Mouse (Mus musculus): ENCODE measurements around the gene Cd200r3. TPM values are rescaled to one million over a fixed set of nuclear protein-coding genes. Genes with fewer than 3 reads are reported as not detected.

The Cd200r3 gene
- polyA plus RNA-seq, 1 experiment from 2014 or later, result 0.61 TPM

DNA sequence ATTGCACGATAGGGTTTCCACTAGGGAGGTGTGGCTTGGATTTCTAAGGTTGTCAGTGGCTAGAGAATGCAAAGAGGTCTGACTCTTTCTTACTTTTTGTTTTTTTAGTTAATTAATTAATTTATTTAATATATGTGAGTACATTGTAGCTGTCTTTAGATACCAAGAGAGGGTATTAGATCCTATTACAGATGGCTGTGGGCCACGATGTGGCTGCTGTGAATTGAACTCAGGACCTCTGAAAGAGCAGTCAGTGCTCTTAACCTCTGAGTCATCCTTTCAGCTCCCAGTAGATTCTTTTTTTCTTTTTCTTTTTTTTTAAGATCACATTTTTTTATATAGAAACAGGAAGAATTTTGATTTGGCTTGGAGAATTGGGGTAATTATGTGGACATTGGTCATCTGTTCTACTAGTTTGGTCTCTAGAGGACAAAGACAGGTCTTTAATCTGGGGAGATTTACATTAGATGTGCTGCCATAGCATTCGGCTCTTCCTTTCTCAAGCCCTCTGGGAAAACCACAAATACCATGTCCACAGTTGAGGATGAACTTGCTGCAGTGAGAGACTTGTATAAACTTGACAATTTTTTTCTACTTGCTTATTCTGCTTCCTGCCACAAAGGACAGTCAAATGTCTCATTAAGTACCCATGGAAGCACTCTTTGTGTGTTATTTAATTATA, 40.0 kb downstream of the Cd200r3 start:
- Histone ChIP-seq H3K9me3 (ENCODE audit: control insufficient read depth, low read length) (no peaks in the 10 kb centered on the region), H3K36me3 (ENCODE audit: control insufficient read depth, insufficient read depth, low read length) (no peaks in the 10 kb centered on the region), H3K27me3 (ENCODE audit: control insufficient read depth, insufficient read depth, low read length) (no peaks in the 10 kb centered on the region), H3K4me1 (replicated peaks; ENCODE audit: control insufficient read depth, insufficient read depth) (no peaks in the 10 kb centered on the region), H3K4me3 (ENCODE audit: low read depth, low read length) (no peak overlapping the region), H3K9ac (ENCODE audit: low read length) (no peak overlapping the region), H3K27ac (replicated peaks) (no peak overlapping the region), H3K4me2 (replicated peaks; ENCODE audit: low read depth) (no peak overlapping the region)
- DNase-seq (ENCODE audit: low spot score) (no peak), ATAC-seq (ENCODE audit: low FRiP score, low TSS enrichment) (no peak)
- WGBS, result 46% methylated on average over 3 of the region's 3 CpGs
- TF ChIP-seq CTCF (IDR thresholded peaks at IDR 0.05; ENCODE audit: low read depth), result no peak

DNA sequence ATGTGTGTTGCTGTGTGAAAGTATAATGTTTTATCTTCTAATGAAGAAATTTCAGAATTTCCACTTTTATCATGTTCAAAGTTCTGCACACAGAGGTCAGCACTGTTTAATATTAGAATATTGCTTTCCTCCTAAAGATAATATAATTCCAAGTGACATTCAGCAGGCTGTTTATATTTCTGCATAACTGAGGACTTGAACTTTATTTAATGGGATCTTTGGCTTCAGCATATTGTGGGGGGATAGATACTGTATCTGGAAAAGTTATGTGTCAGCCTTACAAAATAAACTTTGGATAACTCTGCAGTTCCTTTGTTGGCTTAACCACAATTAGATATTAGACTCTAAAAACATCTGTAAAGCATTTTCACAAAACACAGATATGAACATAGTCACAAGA, 40.6 kb downstream of the Cd200r3 start:
- TF ChIP-seq EP300 (optimal IDR thresholded peaks at IDR 0.05) (no peak), CTCF (IDR thresholded peaks at IDR 0.05; ENCODE audit: low read depth) (no peak)
- no peak overlapping the region for H3K4me3 ChIP-seq (ENCODE audit: low read depth, low read length)
- no peaks in the 10 kb centered on the region for H3K4me1 ChIP-seq (replicated peaks; ENCODE audit: control insufficient read depth, insufficient read depth)
- H3K36me3 ChIP-seq (ENCODE audit: control insufficient read depth, insufficient read depth, low read length), result no peaks in the 10 kb centered on the region
- H3K9me3 ChIP-seq (ENCODE audit: control insufficient read depth, low read length), result no peaks in the 10 kb centered on the region
- ATAC-seq (ENCODE audit: low FRiP score, low TSS enrichment) (no peak), DNase-seq (ENCODE audit: low spot score) (no peak)
- no peak overlapping the region for H3K4me2 ChIP-seq (replicated peaks; ENCODE audit: low read depth)
- no peak overlapping the region for H3K27ac ChIP-seq (replicated peaks)
- no peaks in the 10 kb centered on the region for H3K27me3 ChIP-seq (ENCODE audit: control insufficient read depth, insufficient read depth, low read length)
- H3K9ac ChIP-seq (ENCODE audit: low read length), result no peak overlapping the region

DNA sequence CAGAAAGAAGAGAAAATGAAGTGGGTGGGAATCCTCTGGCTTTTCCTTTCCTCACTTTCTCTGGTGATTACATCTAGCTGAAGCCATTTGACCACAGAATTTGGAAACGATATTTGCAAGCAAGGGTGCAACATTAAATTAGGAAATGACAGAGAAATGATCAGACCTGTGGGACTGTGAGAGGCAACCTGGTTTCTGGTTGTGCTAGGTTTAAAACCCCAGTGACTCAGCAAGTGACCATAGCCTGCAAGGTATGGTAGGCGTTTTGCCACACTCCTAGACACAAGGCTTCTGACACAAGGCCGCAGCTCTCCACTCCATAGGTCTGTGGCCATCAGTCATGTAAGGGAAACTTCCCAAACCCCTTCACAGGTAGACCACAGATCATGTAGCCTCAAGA, 41.4 kb downstream of the Cd200r3 start:
- Histone ChIP-seq H3K36me3 (ENCODE audit: control insufficient read depth, insufficient read depth, low read length) (no peaks in the 10 kb centered on the region), H3K9ac (ENCODE audit: low read length) (no peak overlapping the region), H3K27ac (replicated peaks) (no peak overlapping the region), H3K9me3 (ENCODE audit: control insufficient read depth, low read length) (no peaks in the 10 kb centered on the region), H3K4me3 (ENCODE audit: low read depth, low read length) (no peak overlapping the region), H3K27me3 (ENCODE audit: control insufficient read depth, insufficient read depth, low read length) (no peaks in the 10 kb centered on the region), H3K4me1 (replicated peaks; ENCODE audit: control insufficient read depth, insufficient read depth) (no peaks in the 10 kb centered on the region), H3K4me2 (replicated peaks; ENCODE audit: low read depth) (no peak overlapping the region)
- 85% methylated on average over 3 of the region's 3 CpGs for WGBS
- ATAC-seq (ENCODE audit: low FRiP score, low TSS enrichment) (no peak), DNase-seq (ENCODE audit: low spot score) (no peak)
- no peak for TF ChIP-seq EP300 (optimal IDR thresholded peaks at IDR 0.05)
- no peak for TF ChIP-seq CTCF (IDR thresholded peaks at IDR 0.05; ENCODE audit: low read depth)

DNA sequence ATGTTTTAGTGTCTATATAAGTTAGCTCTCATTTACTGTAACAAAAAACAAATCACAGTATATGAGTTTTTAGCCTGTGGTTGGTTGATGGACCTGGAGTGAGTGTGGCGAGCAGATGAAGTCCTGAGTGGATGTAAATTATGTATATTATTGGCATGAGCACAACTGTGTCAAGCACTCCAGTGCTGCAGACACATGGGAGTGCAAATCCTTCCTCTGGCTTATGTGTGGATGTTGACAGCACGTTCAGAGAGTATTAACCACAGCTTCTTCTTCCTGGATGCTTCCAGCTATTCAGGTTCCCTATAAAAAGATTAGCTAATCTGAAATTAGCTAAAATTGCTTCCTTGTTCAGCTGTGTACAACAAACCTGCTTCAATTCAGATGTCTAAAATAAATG, 42.6 kb downstream of the Cd200r3 start:
- WGBS, result 46% methylated on average over 2 of the region's 2 CpGs

DNA sequence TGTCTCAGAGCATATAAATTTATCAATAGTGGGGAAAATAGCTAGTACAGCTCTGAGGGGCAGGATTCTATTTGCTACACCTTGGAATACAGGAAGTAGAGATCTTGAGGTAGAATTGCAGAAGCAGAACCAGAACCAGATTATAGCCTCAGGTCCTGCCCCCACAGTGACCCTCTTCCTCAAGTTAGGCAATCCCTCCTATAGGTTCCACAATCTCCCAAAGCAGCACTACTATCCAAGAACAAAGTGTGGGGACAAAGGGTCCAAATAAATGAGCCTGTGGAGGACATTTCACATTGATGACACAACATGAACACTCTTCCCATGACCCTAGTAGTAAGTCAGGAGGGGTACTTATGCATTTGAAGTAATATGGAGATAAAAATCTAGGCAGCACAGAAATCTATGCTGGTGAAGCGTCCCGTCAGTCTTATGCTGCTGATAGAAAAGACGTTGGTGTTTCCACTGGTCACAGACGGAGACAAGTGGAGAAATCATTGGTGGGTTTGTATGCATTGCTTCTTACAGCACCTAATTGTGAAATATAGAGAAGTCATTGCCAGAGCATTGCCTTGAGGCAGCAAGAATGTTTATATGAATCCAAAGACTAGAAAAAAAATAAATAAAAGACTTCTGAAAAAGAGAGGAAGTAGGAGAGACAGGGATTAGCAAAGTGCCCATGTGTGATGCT, 45.3 kb downstream of the Cd200r3 start:
- Histone ChIP-seq H3K4me1 (replicated peaks; ENCODE audit: control insufficient read depth, insufficient read depth) (no peaks in the 10 kb centered on the region), H3K4me2 (replicated peaks; ENCODE audit: low read depth) (no peak overlapping the region), H3K36me3 (ENCODE audit: control insufficient read depth, insufficient read depth, low read length) (no peaks in the 10 kb centered on the region), H3K27ac (replicated peaks) (no peak overlapping the region), H3K27me3 (ENCODE audit: control insufficient read depth, insufficient read depth, low read length) (no peaks in the 10 kb centered on the region), H3K4me3 (ENCODE audit: low read depth, low read length) (no peak overlapping the region), H3K9ac (ENCODE audit: low read length) (no peak overlapping the region), H3K9me3 (ENCODE audit: control insufficient read depth, low read length) (no peaks in the 10 kb centered on the region)
- no peak for TF ChIP-seq CTCF (IDR thresholded peaks at IDR 0.05; ENCODE audit: low read depth)
- no peak for TF ChIP-seq EP300 (optimal IDR thresholded peaks at IDR 0.05)
- 83% methylated on average over 4 of the region's 4 CpGs for WGBS
- ATAC-seq (ENCODE audit: low FRiP score, low TSS enrichment) (no peak), DNase-seq (ENCODE audit: low spot score) (no peak)

More for the DNA sequence above, 42.6 kb downstream of the Cd200r3 start:
- TF ChIP-seq EP300 (optimal IDR thresholded peaks at IDR 0.05) (no peak), CTCF (IDR thresholded peaks at IDR 0.05; ENCODE audit: low read depth) (no peak)
- H3K4me2 ChIP-seq (replicated peaks; ENCODE audit: low read depth), result no peak overlapping the region
- no peaks in the 10 kb centered on the region for H3K4me1 ChIP-seq (replicated peaks; ENCODE audit: control insufficient read depth, insufficient read depth)
- no peak overlapping the region for H3K9ac ChIP-seq (ENCODE audit: low read length)
- no peak for DNase-seq (ENCODE audit: low spot score)
- no peaks in the 10 kb centered on the region for H3K9me3 ChIP-seq (ENCODE audit: control insufficient read depth, low read length)
- no peaks in the 10 kb centered on the region for H3K36me3 ChIP-seq (ENCODE audit: control insufficient read depth, insufficient read depth, low read length)
- H3K4me3 ChIP-seq (ENCODE audit: low read depth, low read length), result no peak overlapping the region
- no peaks in the 10 kb centered on the region for H3K27me3 ChIP-seq (ENCODE audit: control insufficient read depth, insufficient read depth, low read length)
- H3K27ac ChIP-seq (replicated peaks), result no peak overlapping the region
- ATAC-seq (ENCODE audit: low FRiP score, low TSS enrichment), result no peak

DNA sequence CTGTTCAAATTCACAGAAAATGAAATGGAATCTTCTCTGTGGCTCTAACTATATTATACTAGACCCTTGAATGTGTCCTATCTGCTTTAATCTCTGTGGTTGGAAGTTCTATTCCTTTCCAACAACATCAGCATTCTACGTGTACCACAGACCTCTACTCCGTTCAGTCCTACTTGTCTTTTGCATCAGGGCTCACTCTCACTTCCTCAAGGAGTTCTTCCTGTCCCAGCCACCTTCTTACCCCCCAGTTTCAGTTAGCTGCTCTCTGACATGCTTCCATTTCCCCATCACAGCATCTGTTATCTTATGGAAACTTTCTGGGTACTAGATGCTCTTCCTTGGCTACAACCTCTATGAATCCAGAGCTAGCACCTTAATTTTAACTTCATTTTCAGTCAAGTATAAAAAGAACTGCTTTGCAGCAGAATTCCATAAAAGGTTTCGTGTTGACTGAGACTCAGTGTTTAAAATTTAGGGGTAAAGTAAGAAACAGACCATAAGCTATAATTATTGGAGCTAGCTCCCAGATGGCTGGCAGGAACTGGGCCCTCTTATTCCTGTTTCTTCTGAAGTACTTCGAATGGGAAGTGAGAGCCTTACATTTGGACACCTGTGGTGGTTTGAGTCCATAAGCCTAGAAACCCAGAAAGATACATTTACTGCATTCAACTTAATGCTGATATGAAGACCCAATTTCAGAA, 50.0 kb downstream of the Cd200r3 start:
- no peak for DNase-seq (ENCODE audit: low spot score)

More for the DNA sequence above, 50.0 kb downstream of the Cd200r3 start:
- no peaks in the 10 kb centered on the region for H3K27me3 ChIP-seq (ENCODE audit: control insufficient read depth, insufficient read depth, low read length)
- ATAC-seq (ENCODE audit: low FRiP score, low TSS enrichment), result no peak
- no peak overlapping the region for H3K9ac ChIP-seq (ENCODE audit: low read length)
- no peaks in the 10 kb centered on the region for H3K36me3 ChIP-seq (ENCODE audit: control insufficient read depth, insufficient read depth, low read length)
- no peaks in the 10 kb centered on the region for H3K9me3 ChIP-seq (ENCODE audit: control insufficient read depth, low read length)
- TF ChIP-seq CTCF (IDR thresholded peaks at IDR 0.05; ENCODE audit: low read depth) (no peak), EP300 (optimal IDR thresholded peaks at IDR 0.05) (no peak)
- H3K4me2 ChIP-seq (replicated peaks; ENCODE audit: low read depth), result no peak overlapping the region
- 83% methylated on average over 4 of the region's 4 CpGs for WGBS
- H3K4me3 ChIP-seq (ENCODE audit: low read depth, low read length), result no peak overlapping the region
- no peaks in the 10 kb centered on the region for H3K4me1 ChIP-seq (replicated peaks; ENCODE audit: control insufficient read depth, insufficient read depth)
- H3K27ac ChIP-seq (replicated peaks), result no peak overlapping the region

Measured in stomach, postnatal 0 days (tissue).